ENCODE assay signal across 18 mouse cellular contexts in genomic region chr11:62668986-62669385, GRCm38 (mm10). TPM values are rescaled to one million over a fixed set of nuclear protein-coding genes. Genes with fewer than 3 reads are reported as not detected.
DNase-seq lines count a peak whose midpoint lies in the region; TF ChIP-seq lines count a peak whose summit lies in the region.
"Had no signal": no experiment of that assay in that cellular context is flagged by ENCODE, and none has a peak within 500 bp of the region (broad histone marks: within the 10 kb centered on the region; RNA-seq: fewer than 3 reads in every experiment).

No protein-coding gene starts in this region.

- TF ChIP-seq POLR2A in olfactory bulb, adult 2 months (IDR thresholded peaks at IDR 0.05; ENCODE audit: insufficient read depth, low read depth, low read length) = no peak

- peak overlapping the region; percentile 59 for H3K27ac ChIP-seq in olfactory bulb, adult 2 months (ENCODE audit: insufficient read depth, low read depth, low read length)
- no peak overlapping the region for H3K27ac ChIP-seq in forebrain, embryonic 10.5 days
- H3K27ac ChIP-seq: embryonic facial prominence, embryonic 10.5 days; embryonic facial prominence, embryonic 12.5 days; forebrain, embryonic 13.5 days; forebrain, embryonic 15.5 days had no signal

- no peaks in the 10 kb centered on the region for H3K9me3 ChIP-seq in forebrain, embryonic 10.5 days
- H3K9me3 ChIP-seq: embryonic facial prominence, embryonic 10.5 days; embryonic facial prominence, embryonic 12.5 days; forebrain, embryonic 13.5 days; forebrain, embryonic 15.5 days had no signal

- H3K4me3 ChIP-seq in olfactory bulb, adult 2 months (ENCODE audit: insufficient read depth, low read depth, low read length) = no peak overlapping the region
- no peak overlapping the region for H3K4me3 ChIP-seq in forebrain, embryonic 10.5 days
- H3K4me3 ChIP-seq: embryonic facial prominence, embryonic 10.5 days; embryonic facial prominence, embryonic 12.5 days; forebrain, embryonic 13.5 days; forebrain, embryonic 15.5 days had no signal

- no peak for TF ChIP-seq CTCF in olfactory bulb, adult 2 months (IDR thresholded peaks at IDR 0.05; ENCODE audit: insufficient read depth, low read depth, low read length)

- peaks cover 9% of the 10 kb centered on the region for H3K4me1 ChIP-seq in olfactory bulb, adult 2 months (ENCODE audit: control insufficient read depth, insufficient read depth, low read length)
- peaks cover 15% of the 10 kb centered on the region for H3K4me1 ChIP-seq in forebrain, embryonic 10.5 days
- H3K4me1 ChIP-seq: embryonic facial prominence, embryonic 12.5 days had no signal

- no peaks in the 10 kb centered on the region for H3K27me3 ChIP-seq in forebrain, embryonic 10.5 days (ENCODE audit: poor library complexity, severe bottlenecking)
- H3K27me3 ChIP-seq: embryonic facial prominence, embryonic 12.5 days; forebrain, embryonic 13.5 days; forebrain, embryonic 15.5 days; Patski had no signal

- peaks cover 31% of the 10 kb centered on the region for H3K36me3 ChIP-seq in forebrain, embryonic 10.5 days (replicated peaks)
- H3K36me3 ChIP-seq: forebrain, embryonic 15.5 days had no signal

- peak; percentile 50 for DNase-seq in Muller cell, postnatal 12 days (ENCODE audit: inconsistent ontology term)
- DNase-seq in brain, adult 2 months (ENCODE audit: low read depth, low spot score) = peak; percentile 21
- DNase-seq in spleen, postnatal 36 days (ENCODE audit: low spot score in 2 of 2) = no peak
- DNase-seq in forebrain, embryonic 10.5 days (ENCODE audit: extremely low spot score, low spot score) = no peak
- DNase-seq: adrenal gland, adult 8-10 months; adrenal gland, postnatal 14 days; adrenal gland, postnatal 36 days; cerebellum, adult 11 months; cerebellum, adult 18-20 months; cerebellum, adult 9-10 months; cerebellum, postnatal 10 days; cerebellum, postnatal 25 days had no signal

- 42% methylated on average over 5 of the region's 5 CpGs for WGBS in olfactory bulb, adult 2 months
- WGBS in forebrain, embryonic 10.5 days = 90% methylated on average over 5 of the region's 5 CpGs

RNA-seq across cellular contexts. Expression of gene Mmgt2, which starts 20.5 kb away (rescaled TPM):
- polyA plus RNA-seq in olfactory bulb, adult 2 months (2012; ENCODE audit: insufficient read depth, insufficient read length, low replicate concordance, missing spikeins) = not detected in 2 replicates
- 38.6 and 39.0 TPM in 2 replicates for polyA plus RNA-seq in forebrain, embryonic 10.5 days (2016; fragmentation: Nextera tagmentation; extraction: Ambion mirVana)

RNA-seq across cellular contexts. Expression of gene Lrrc75a, which starts 20.7 kb away (rescaled TPM):
- polyA plus RNA-seq in olfactory bulb, adult 2 months (2012; ENCODE audit: insufficient read depth, insufficient read length, low replicate concordance, missing spikeins) = not detected in 2 replicates
- polyA plus RNA-seq in forebrain, embryonic 10.5 days (2016; fragmentation: Nextera tagmentation; extraction: Ambion mirVana) = 9.1 and 10.0 TPM in 2 replicates

Comparison
In these comparisons a context has a peak if more than half of its experiments do, and no peak if none do; other contexts are left out.
1. DNase-seq: peak in Muller cell, postnatal 12 days (single experiment) and brain, adult 2 months (single experiment); none in spleen, postnatal 36 days (0 of 2) and forebrain, embryonic 10.5 days (single experiment).
2. RNA of gene Mmgt2, which starts 20.5 kb away (polyA plus RNA-seq): 38.6 to 39.0 TPM in forebrain, embryonic 10.5 days; not detected in olfactory bulb, adult 2 months; every median in the first group is over 10 times any median in the second.
3. RNA of gene Lrrc75a, which starts 20.7 kb away (polyA plus RNA-seq): 9.1 to 10.0 TPM in forebrain, embryonic 10.5 days; not detected in olfactory bulb, adult 2 months; every median in the first group is over 10 times any median in the second.